9 mouse cellular contexts compared by ENCODE assay signal in genomic region chr6:32823856-32824620, GRCm38 (mm10).
A peak's percentile ranks its signal among the peaks of the same experiment; 100 is the strongest.
DNase-seq lines count a peak whose midpoint lies in the region; ATAC-seq and TF ChIP-seq lines count a peak whose summit lies in the region.
"Had no signal": no experiment of that assay in that cellular context is flagged by ENCODE, and none has a peak within 500 bp of the region (broad histone marks: within the 10 kb centered on the region; RNA-seq: fewer than 3 reads in every experiment).

No protein-coding gene starts in this region.

- H3K36me3 ChIP-seq in heart, embryonic 11.5 days (ENCODE audit: control insufficient read depth, insufficient read depth, low read length), result no peaks in the 10 kb centered on the region
- H3K36me3 ChIP-seq in liver, postnatal 0 days (replicated peaks; ENCODE audit: insufficient read depth, low read length), result 0 out of 2 replicates have a peak, but pooled peaks cover 3% of the 10 kb centered on the region
- peaks cover 10% of the 10 kb centered on the region; the same call in 1 of the 2 replicates for H3K36me3 ChIP-seq in liver, embryonic 12.5 days
- no peaks in the 10 kb centered on the region for H3K36me3 ChIP-seq in embryonic facial prominence, embryonic 14.5 days (ENCODE audit: control insufficient read depth, insufficient read depth, low read length)
- H3K36me3 ChIP-seq in limb, embryonic 14.5 days (ENCODE audit: control insufficient read depth, insufficient read depth, low read length), result no peaks in the 10 kb centered on the region
- H3K36me3 ChIP-seq: limb, embryonic 15.5 days had no signal

- no peak overlapping the region for H3K4me3 ChIP-seq in heart, embryonic 11.5 days (ENCODE audit: low read depth, low read length)
- no peak overlapping the region for H3K4me3 ChIP-seq in liver, postnatal 0 days (ENCODE audit: low read depth, low read length)
- H3K4me3 ChIP-seq in liver, embryonic 12.5 days, result no peak overlapping the region
- H3K4me3 ChIP-seq in embryonic facial prominence, embryonic 14.5 days (ENCODE audit: low read depth, low read length), result no peak overlapping the region
- no peak overlapping the region for H3K4me3 ChIP-seq in limb, embryonic 14.5 days (replicated peaks; ENCODE audit: low read length)
- H3K4me3 ChIP-seq: limb, embryonic 15.5 days; myocyte had no signal

- no peak for DNase-seq in heart, postnatal 4 days
- no peak for DNase-seq in liver, postnatal 0 days
- peak; percentile 59 for DNase-seq in embryonic facial prominence, embryonic 14.5 days (ENCODE audit: low spot score)
- peak; percentile 32 for DNase-seq in limb, embryonic 14.5 days (ENCODE audit: low spot score)
- DNase-seq in layer of hippocampus, adult 9-11 months, result no peak

- H3K9ac ChIP-seq in heart, embryonic 11.5 days (ENCODE audit: low read depth, low read length), result no peak overlapping the region
- H3K9ac ChIP-seq in liver, postnatal 0 days (replicated peaks), result no peak overlapping the region
- H3K9ac ChIP-seq in liver, embryonic 12.5 days, result no peak overlapping the region
- H3K9ac ChIP-seq in embryonic facial prominence, embryonic 14.5 days (ENCODE audit: low read depth, low read length), result no peak overlapping the region
- H3K9ac ChIP-seq in limb, embryonic 14.5 days (ENCODE audit: low read depth, low read length, severe bottlenecking), result no peak overlapping the region
- H3K9ac ChIP-seq: limb, embryonic 15.5 days had no signal

- no peak for TF ChIP-seq EP300 in liver, postnatal 0 days (IDR thresholded peaks at IDR 0.05; ENCODE audit: low read depth)

- H3K27ac ChIP-seq in heart, embryonic 11.5 days (ENCODE audit: low read depth, low read length), result peak overlapping the region; percentile 3; the same call in 1 of the 2 replicates
- H3K27ac ChIP-seq in liver, postnatal 0 days (ENCODE audit: low read depth), result peak overlapping the region; percentile 18; the same call in 1 of the 2 replicates
- H3K27ac ChIP-seq in liver, embryonic 12.5 days, result no peak overlapping the region
- 0 out of 2 replicates have a peak overlapping the region, but pooled peaks have one; percentile 8 for H3K27ac ChIP-seq in embryonic facial prominence, embryonic 14.5 days (replicated peaks; ENCODE audit: low read depth, low read length)
- 0 out of 2 replicates have a peak overlapping the region, but pooled peaks have one; percentile 14 for H3K27ac ChIP-seq in limb, embryonic 14.5 days (replicated peaks; ENCODE audit: low read depth, low read length)
- H3K27ac ChIP-seq: limb, embryonic 15.5 days had no signal

- 81% methylated on average over 12 of the region's 12 CpGs for WGBS in heart, embryonic 11.5 days (ENCODE audit: insufficient replicate concordance)
- WGBS in liver, postnatal 0 days (ENCODE audit: insufficient replicate concordance), result 82% methylated on average over 12 of the region's 12 CpGs
- WGBS in liver, embryonic 12.5 days (ENCODE audit: insufficient replicate concordance), result 78% methylated on average over 12 of the region's 12 CpGs
- 75% methylated on average over 12 of the region's 12 CpGs for WGBS in embryonic facial prominence, embryonic 14.5 days
- WGBS in limb, embryonic 14.5 days, result 74% methylated on average over 12 of the region's 12 CpGs

- no peaks in the 10 kb centered on the region for H3K27me3 ChIP-seq in heart, embryonic 11.5 days (ENCODE audit: control insufficient read depth, insufficient read depth, low read length)
- H3K27me3 ChIP-seq in liver, postnatal 0 days (ENCODE audit: insufficient read depth, low read length), result no peaks in the 10 kb centered on the region
- H3K27me3 ChIP-seq in liver, embryonic 12.5 days (replicated peaks), result no peaks in the 10 kb centered on the region
- H3K27me3 ChIP-seq in embryonic facial prominence, embryonic 14.5 days (replicated peaks; ENCODE audit: control insufficient read depth, insufficient read depth, low read length), result no peaks in the 10 kb centered on the region
- H3K27me3 ChIP-seq in limb, embryonic 14.5 days (ENCODE audit: control insufficient read depth, insufficient read depth, low read length), result no peaks in the 10 kb centered on the region
- H3K27me3 ChIP-seq: limb, embryonic 15.5 days had no signal

- no peak for TF ChIP-seq POLR2A in limb, embryonic 14.5 days (IDR thresholded peaks at IDR 0.05; ENCODE audit: borderline replicate concordance, extremely low read depth, insufficient read depth, insufficient read length)

- H3K9me3 ChIP-seq in heart, embryonic 11.5 days (replicated peaks; ENCODE audit: control insufficient read depth, low read length), result no peaks in the 10 kb centered on the region
- H3K9me3 ChIP-seq in liver, postnatal 0 days (ENCODE audit: low read length), result no peaks in the 10 kb centered on the region
- H3K9me3 ChIP-seq in liver, embryonic 12.5 days (replicated peaks), result no peaks in the 10 kb centered on the region
- no peaks in the 10 kb centered on the region for H3K9me3 ChIP-seq in embryonic facial prominence, embryonic 14.5 days (ENCODE audit: control insufficient read depth, low read length)
- no peaks in the 10 kb centered on the region for H3K9me3 ChIP-seq in limb, embryonic 14.5 days (ENCODE audit: control insufficient read depth, low read length)
- H3K9me3 ChIP-seq: limb, embryonic 15.5 days had no signal

- ATAC-seq in heart, embryonic 11.5 days (replicated peaks; ENCODE audit: insufficient number of reproducible peaks, low FRiP score, low TSS enrichment), result no peak
- no peak for ATAC-seq in liver, postnatal 0 days
- ATAC-seq in liver, embryonic 12.5 days, result no peak
- ATAC-seq in embryonic facial prominence, embryonic 14.5 days (ENCODE audit: low read depth), result no peak
- ATAC-seq in limb, embryonic 14.5 days (ENCODE audit: low FRiP score, low read depth), result no peak

- H3K4me2 ChIP-seq in heart, embryonic 11.5 days, result no peak overlapping the region
- no peak overlapping the region for H3K4me2 ChIP-seq in liver, postnatal 0 days (ENCODE audit: low read depth, low read length)
- no peak overlapping the region for H3K4me2 ChIP-seq in liver, embryonic 12.5 days
- no peak overlapping the region for H3K4me2 ChIP-seq in embryonic facial prominence, embryonic 14.5 days (ENCODE audit: low read depth, low read length)
- no peak overlapping the region for H3K4me2 ChIP-seq in limb, embryonic 14.5 days (replicated peaks; ENCODE audit: low read depth, low read length, severe bottlenecking)
- H3K4me2 ChIP-seq: limb, embryonic 15.5 days had no signal

- H3K4me1 ChIP-seq in heart, embryonic 11.5 days (ENCODE audit: control insufficient read depth, insufficient read depth, low read length), result peaks cover 9% of the 10 kb centered on the region; the same call in 1 of the 2 replicates
- no peaks in the 10 kb centered on the region for H3K4me1 ChIP-seq in liver, postnatal 0 days (ENCODE audit: insufficient read depth)
- no peaks in the 10 kb centered on the region for H3K4me1 ChIP-seq in liver, embryonic 12.5 days
- 0 out of 2 replicates have a peak, but pooled peaks cover 4% of the 10 kb centered on the region for H3K4me1 ChIP-seq in embryonic facial prominence, embryonic 14.5 days (ENCODE audit: control insufficient read depth, insufficient read depth, low read length)
- peaks cover 10% of the 10 kb centered on the region; the same call in 1 of the 2 replicates for H3K4me1 ChIP-seq in limb, embryonic 14.5 days (ENCODE audit: control insufficient read depth, insufficient read depth, low read length)

- TF ChIP-seq CTCF in liver, postnatal 0 days (IDR thresholded peaks at IDR 0.05; ENCODE audit: low read depth), result no peak

Comparison
In these comparisons a context has a peak if more than half of its experiments do, and no peak if none do; other contexts are left out.
1. DNase-seq: peak in embryonic facial prominence, embryonic 14.5 days (single experiment) and limb, embryonic 14.5 days (single experiment); none in heart, postnatal 4 days (single experiment), liver, postnatal 0 days (single experiment) and layer of hippocampus, adult 9-11 months (single experiment).